Mouse (Mus musculus) stomach, postnatal 0 days (tissue): ENCODE data around the gene Aldh5a1.

Experiments
- CTCF ChIP-seq: IDR thresholded peaks from 2 replicates; pipeline ENCODE4 v1.5.1; 2016; ENCODE audit warnings: antibody characterized with exemption, low read depth, mild to moderate bottlenecking, moderate library complexity
- EP300 ChIP-seq: optimal IDR thresholded peaks from 2 replicates; pipeline ENCODE3; 2016; ENCODE audit warnings: antibody characterized with exemption

GRCm38 (mm10) chr13:24915831-24916230 is 21.6 kb downstream of the Aldh5a1 start:
- TF ChIP-seq CTCF (no peak), EP300 (no peak)
